ENCODE assay signal across 8 mouse cellular contexts in the genomic region with DNA sequence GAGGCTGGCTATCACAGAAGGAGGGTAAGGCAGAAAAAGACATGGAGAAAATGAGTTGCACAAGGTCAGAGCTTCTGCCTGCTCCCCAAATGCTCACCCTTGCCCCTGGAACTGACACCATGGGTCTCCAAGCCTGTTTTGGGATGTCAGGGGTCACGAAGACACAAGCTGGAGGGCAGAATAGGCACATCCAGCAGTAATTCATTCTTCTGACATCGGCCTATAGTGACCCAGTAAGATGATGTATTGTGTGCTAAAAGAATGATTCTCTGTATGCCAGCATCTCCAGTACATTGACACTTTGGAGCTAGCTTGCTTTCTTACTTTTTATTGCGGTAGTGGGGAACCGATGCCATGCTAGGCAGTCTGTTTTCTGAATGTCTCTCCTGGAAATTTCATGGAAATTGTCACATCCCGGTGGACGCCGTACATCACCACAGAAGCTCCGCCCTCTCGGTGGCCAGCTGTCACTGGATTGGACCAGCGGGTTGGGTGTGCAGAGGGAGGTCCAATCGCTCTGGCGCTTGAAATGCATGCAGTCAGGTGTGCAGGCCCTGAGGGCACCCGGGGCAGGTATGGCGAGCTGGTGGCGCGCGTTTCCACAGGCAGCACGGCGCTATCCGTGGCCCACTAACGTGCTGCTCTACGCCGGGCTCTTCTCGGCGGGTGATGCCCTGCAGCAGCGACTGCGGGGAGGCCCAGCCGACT. TPM values are rescaled to one million over a fixed set of nuclear protein-coding genes. Genes with fewer than 3 reads are reported as not detected.
A peak's percentile ranks its signal among the peaks of the same experiment; 100 is the strongest.
DNase-seq lines count a peak whose midpoint lies in the region; ATAC-seq and TF ChIP-seq lines count a peak whose summit lies in the region.

No protein-coding gene starts in this region.

- no peak overlapping the region for H3K27ac ChIP-seq in lung, postnatal 0 days (ENCODE audit: low read length)

- H3K9me3 ChIP-seq in lung, postnatal 0 days (ENCODE audit: low read length) = no peaks in the 10 kb centered on the region

- 5% methylated on average over 28 of the region's 28 CpGs for WGBS in lung, postnatal 0 days

- no peaks in the 10 kb centered on the region for H3K36me3 ChIP-seq in lung, postnatal 0 days (ENCODE audit: insufficient read depth, low read length)

- TF ChIP-seq CTCF in lung, postnatal 0 days (IDR thresholded peaks at IDR 0.05) = no peak

- DNase-seq in ZHBTc4 (ENCODE audit: low read depth, low spot score) (peak; percentile 95), adipocyte (ENCODE audit: low spot score) (no peak)
- DNase-seq in cerebellum, postnatal 10 days = peak; percentile 92 to 93
- peak; percentile 81 to 88 for DNase-seq in frontal cortex, adult 2 months (ENCODE audit: extremely low spot score in 1 of 2, low spot score in 1 of 2)
- DNase-seq in hindlimb bud, embryonic 11.5 days (ENCODE audit: extremely low spot score, low read depth, low spot score) = peak; percentile 20
- DNase-seq in left cerebral cortex, adult 11 months (ENCODE audit: low spot score) = peak; percentile 83
- DNase-seq in lung, postnatal 0 days (ENCODE audit: low spot score) = peak; percentile 78
- peak; percentile 92 for DNase-seq in right cerebral cortex, adult 18-20 months

- no peak for TF ChIP-seq EP300 in lung, postnatal 0 days (IDR thresholded peaks at IDR 0.05)

- H3K4me3 ChIP-seq in lung, postnatal 0 days (ENCODE audit: low read depth, low read length) = peak overlapping the region; percentile 48

- peak overlapping the region; percentile 74 for H3K4me2 ChIP-seq in lung, postnatal 0 days (replicated peaks; ENCODE audit: low read depth, low read length)

- ATAC-seq in lung, postnatal 0 days = peak; percentile 97

- no peak overlapping the region for H3K9ac ChIP-seq in lung, postnatal 0 days (replicated peaks; ENCODE audit: low read depth)

- no peaks in the 10 kb centered on the region for H3K4me1 ChIP-seq in lung, postnatal 0 days (ENCODE audit: insufficient read depth, low read depth, low read length)

- H3K27me3 ChIP-seq in lung, postnatal 0 days (replicated peaks; ENCODE audit: insufficient read depth, low read length) = no peaks in the 10 kb centered on the region

RNA-seq across cellular contexts. Expression of gene Mpv17l, which starts 37.3 kb away (rescaled TPM):
- polyA plus RNA-seq in frontal cortex, adult 2 months (2012; rRNA removed) = 45.7 TPM in 2 replicates
- 8.0 and 11.9 TPM in 2 replicates for polyA plus RNA-seq in lung, postnatal 0 days (2015; fragmentation: Nextera tagmentation; extraction: Ambion mirVana)

RNA-seq across cellular contexts. Expression of gene Pdxdc1, which starts 37.4 kb away (rescaled TPM):
- polyA plus RNA-seq in frontal cortex, adult 2 months (2012; rRNA removed) = 71.9 and 72.0 TPM in 2 replicates
- 57.0 and 59.0 TPM in 2 replicates for polyA plus RNA-seq in lung, postnatal 0 days (2015; fragmentation: Nextera tagmentation; extraction: Ambion mirVana)

RNA-seq across cellular contexts. Expression of gene 2900011O08Rik, which starts 46.1 kb away (rescaled TPM):
- 200 and 209 TPM in 2 replicates for polyA plus RNA-seq in frontal cortex, adult 2 months (2012; rRNA removed)
- polyA plus RNA-seq in lung, postnatal 0 days (2015; fragmentation: Nextera tagmentation; extraction: Ambion mirVana) = 0.42 TPM in 1 of 2 replicates, not detected in the other

RNA-seq across cellular contexts. Expression of gene Ifitm7, which starts 46.4 kb away (rescaled TPM):
- 1.6 and 2.0 TPM in 2 replicates for polyA plus RNA-seq in frontal cortex, adult 2 months (2012; rRNA removed)
- not detected in 2 replicates for polyA plus RNA-seq in lung, postnatal 0 days (2015; fragmentation: Nextera tagmentation; extraction: Ambion mirVana)

Comparison
In these comparisons a context has a peak if more than half of its experiments do, and no peak if none do; other contexts are left out.
1. RNA of gene 2900011O08Rik, which starts 46.1 kb away (polyA plus RNA-seq): 200 to 209 TPM in frontal cortex, adult 2 months; 0.42 TPM in lung, postnatal 0 days; every median in the first group is over 100 times any median in the second.